Mouse (Mus musculus) lung, postnatal 25 days (tissue): ENCODE measurements around the gene Olfr50.

Source experiments
- DNase-seq: peaks from one replicate; pipeline ENCODE4 v3.0.0; 2022; ENCODE audit warnings: low spot score

The Olfr50 gene

DNA sequence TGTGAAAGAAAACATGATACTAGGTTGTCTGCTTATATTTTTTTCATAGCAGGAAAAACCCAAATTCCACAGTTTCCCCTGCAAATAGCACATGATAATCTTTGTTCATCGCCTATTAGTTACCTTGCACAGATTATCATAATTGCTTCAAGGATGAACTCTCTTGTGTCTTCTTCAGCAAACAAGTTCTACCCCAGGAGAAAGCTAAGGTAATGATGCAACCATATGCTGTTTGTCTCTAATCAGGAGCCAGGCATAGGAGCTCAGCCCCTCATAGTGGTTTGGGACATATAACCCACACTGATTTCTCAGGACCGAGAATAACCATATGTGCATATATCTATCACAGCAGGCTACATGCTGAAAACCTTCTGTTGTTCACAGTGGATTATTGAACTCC is at the start of gene Olfr50:
Gene Olfr50 (plus strand): TSS at position 301 of the 400 bp plus-strand sequence.
- DNase-seq, result no peak

DNA sequence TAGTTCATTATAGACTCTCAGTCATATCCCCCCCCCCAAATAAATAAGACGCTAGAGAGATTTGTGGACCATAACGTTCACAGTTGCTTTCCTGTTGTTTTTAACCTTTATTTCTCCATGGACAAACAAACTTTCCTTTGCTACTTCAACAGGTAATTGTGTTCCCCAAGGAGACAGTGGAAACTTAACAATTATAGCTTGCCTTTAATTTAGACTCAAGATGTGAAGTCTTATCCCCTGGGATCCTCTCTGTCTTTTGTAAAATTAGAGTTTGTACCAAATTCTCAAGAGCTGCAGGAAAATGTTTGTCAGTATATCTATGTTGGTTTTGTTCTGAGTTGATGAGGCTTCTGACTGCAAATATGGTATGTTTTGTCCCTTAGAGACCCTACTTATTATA is 6.4 kb upstream of the Olfr50 start, which contains the start of gene Olfr348:
Gene Olfr348 (plus strand): TSS at position 301 of the 400 bp plus-strand sequence.
- no peak for DNase-seq

DNA sequence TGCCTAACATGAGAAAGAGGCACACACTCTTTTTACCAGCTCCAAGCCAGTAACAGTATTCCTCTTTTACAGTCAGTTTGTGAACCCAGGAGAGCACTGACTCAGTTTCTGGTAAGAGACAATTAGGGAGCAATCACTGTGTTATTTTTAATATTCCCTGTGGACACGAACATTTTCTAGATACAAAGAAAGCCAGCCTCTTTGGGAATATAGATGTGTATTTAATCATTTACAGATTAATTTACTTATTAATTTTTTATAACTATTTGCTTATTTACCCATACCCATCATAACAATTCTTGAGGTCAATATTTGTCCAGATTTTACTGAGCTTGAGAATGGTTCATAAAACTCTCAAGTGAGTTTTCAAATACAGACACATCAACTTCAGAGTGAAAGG is 26.6 kb downstream of the Olfr50 start, which contains the start of gene Olfr3:
Gene Olfr3 (minus strand): TSS at position 101 of the 400 bp plus-strand sequence.
- DNase-seq, result no peak

DNA sequence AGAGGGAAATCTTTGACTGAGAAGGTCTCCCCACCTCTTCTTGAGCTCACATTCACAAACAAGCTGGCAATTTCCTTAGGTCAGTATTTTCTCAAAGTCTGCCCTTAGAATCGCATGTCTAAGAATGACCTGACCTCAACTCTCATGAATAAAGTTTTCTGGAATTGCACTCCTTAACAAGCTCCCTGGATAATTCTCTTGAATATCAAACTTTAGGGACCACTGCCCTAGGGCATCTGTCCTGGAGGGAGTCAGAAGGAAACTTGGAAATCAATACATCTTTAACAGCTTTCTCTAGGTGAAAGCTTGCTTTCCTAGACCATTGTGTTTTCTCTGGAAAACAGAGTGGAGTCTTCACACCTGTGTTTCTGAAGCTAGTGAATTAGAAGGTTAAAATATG is 55.7 kb downstream of the Olfr50 start, which contains the start of gene Olfr350:
Gene Olfr350 (plus strand): TSS at position 301 of the 400 bp plus-strand sequence.
- DNase-seq, result no peak
